Mouse (Mus musculus) hindbrain, embryonic 14.5 days (tissue): Measurements from ENCODE around the gene Slc7a1. TPM values are rescaled to one million over a fixed set of nuclear protein-coding genes. Genes with fewer than 3 reads are reported as not detected.

Source experiments
- ATAC-seq: fragments of 200-750 bp; cut with Nextera tagmentation; 2 replicates; pipeline ENCODE4 v1.8.0; 2017; ENCODE audit warnings: moderate number of reproducible peaks, mild to moderate bottlenecking, moderate TSS enrichment, moderate library complexity; ENCODE audit not compliant: low FRiP score
- DNase-seq: peaks from one replicate; pipeline ENCODE4 v3.0.0-alpha.2; 2015; ENCODE audit warnings: low spot score
- H3K27ac ChIP-seq: fragments of 300-500 bp; sonication (generic); 2 replicates; pipeline ENCODE4 v1.5.1; 2014; ENCODE audit warnings: mild to moderate bottlenecking, moderate library complexity
- H3K27me3 ChIP-seq: fragments of 300-500 bp; sonication (generic); 2 replicates; pipeline ENCODE4 v1.6.1; 2014; ENCODE audit warnings: mild to moderate bottlenecking, low read length, mixed read lengths; ENCODE audit not compliant: control insufficient read depth, insufficient read depth
- H3K36me3 ChIP-seq: fragments of 300-500 bp; sonication (generic); replicated peaks from 2 replicates; pipeline ENCODE4 v1.6.1; 2014; ENCODE audit not compliant: control insufficient read depth, insufficient read depth
- H3K4me1 ChIP-seq: fragments of 300-500 bp; sonication (generic); replicated peaks from 2 replicates; pipeline ENCODE4 v1.6.1; 2014; ENCODE audit warnings: antibody characterized with exemption, low read length, mixed read lengths; ENCODE audit not compliant: control insufficient read depth, insufficient read depth
- H3K4me2 ChIP-seq: fragments of 300-500 bp; sonication (generic); replicated peaks from 2 replicates; pipeline ENCODE4 v1.6.1; 2014; ENCODE audit warnings: mild to moderate bottlenecking, moderate library complexity
- H3K4me3 ChIP-seq: fragments of 300-500 bp; sonication (generic); replicated peaks from 2 replicates; pipeline ENCODE4 v1.5.1; 2014; ENCODE audit warnings: mild to moderate bottlenecking, low read length
- H3K9ac ChIP-seq: fragments of 300-500 bp; sonication (generic); 2 replicates; pipeline ENCODE4 v1.6.1; 2014
- H3K9me3 ChIP-seq: fragments of 300-500 bp; sonication (generic); 2 replicates; pipeline ENCODE4 v1.6.1; 2016; ENCODE audit warnings: low read length; ENCODE audit not compliant: control insufficient read depth
- WGBS: fragments of 180-500 bp; shearing (Covaris S2); extraction: QIAGEN DNeasy Blood & Tissue Kit; methylation state at CpG from one replicate; pipeline ENCODE4 v1.1.7; 2014; 5-methylcytosine and 5-hydroxymethylcytosine counted together
- polyA plus RNA-seq: library from polyadenylated mRNA; unstranded; fragments of >200 nt; fragmentation: Nextera tagmentation; extraction: Ambion mirVana; gene quantifications from 2 replicates; pipeline ENCODE4 v1.2.1, GENCODE M21; 2014

Slc7a1 gene
- polyA plus RNA-seq, 1 experiment from 2014 or later = 58.4 TPM

GRCm38 (mm10) chr5:148293346-148293745 is 106.4 kb downstream of the Slc7a1 start:
- 83% methylated on average over 7 of the region's 7 CpGs for WGBS
- Histone ChIP-seq H3K9ac (no peak overlapping the region), H3K4me2 (no peak overlapping the region), H3K36me3 (peaks cover 20% of the 10 kb centered on the region), H3K4me1 (no peaks in the 10 kb centered on the region), H3K27ac (no peak overlapping the region), H3K4me3 (no peak overlapping the region), H3K27me3 (no peaks in the 10 kb centered on the region), H3K9me3 (no peaks in the 10 kb centered on the region)
- ATAC-seq (no peak), DNase-seq (no peak)

DNA sequence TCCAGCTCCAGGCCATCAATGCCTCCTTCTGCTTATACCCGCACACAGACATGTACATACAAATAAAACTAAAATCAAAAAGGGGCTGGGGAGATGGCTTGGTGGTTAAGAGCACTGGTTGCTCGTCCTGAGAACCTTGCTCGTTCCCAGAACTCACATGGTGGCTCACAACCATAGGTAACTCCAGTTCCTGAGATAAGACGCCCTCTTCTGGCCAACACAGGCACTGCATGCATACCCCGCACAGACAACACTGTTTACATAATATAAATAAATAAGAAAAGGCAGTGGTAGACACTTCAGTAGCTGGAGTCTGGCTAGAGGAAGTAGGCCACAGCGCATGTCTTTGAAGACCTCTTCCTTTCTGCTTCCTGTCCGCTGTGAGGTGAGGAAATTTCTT is 106.8 kb downstream of the Slc7a1 start:
- H3K9me3 ChIP-seq = no peaks in the 10 kb centered on the region
- peaks cover 16% of the 10 kb centered on the region for H3K36me3 ChIP-seq
- ATAC-seq (no peak), DNase-seq (no peak)
- no peaks in the 10 kb centered on the region for H3K4me1 ChIP-seq
- H3K27me3 ChIP-seq = no peaks in the 10 kb centered on the region
- no peak overlapping the region for H3K4me3 ChIP-seq
- 77% methylated on average over 7 of the region's 7 CpGs for WGBS
- H3K27ac ChIP-seq = no peak overlapping the region
- no peak overlapping the region for H3K4me2 ChIP-seq
- H3K9ac ChIP-seq = no peak overlapping the region

DNA sequence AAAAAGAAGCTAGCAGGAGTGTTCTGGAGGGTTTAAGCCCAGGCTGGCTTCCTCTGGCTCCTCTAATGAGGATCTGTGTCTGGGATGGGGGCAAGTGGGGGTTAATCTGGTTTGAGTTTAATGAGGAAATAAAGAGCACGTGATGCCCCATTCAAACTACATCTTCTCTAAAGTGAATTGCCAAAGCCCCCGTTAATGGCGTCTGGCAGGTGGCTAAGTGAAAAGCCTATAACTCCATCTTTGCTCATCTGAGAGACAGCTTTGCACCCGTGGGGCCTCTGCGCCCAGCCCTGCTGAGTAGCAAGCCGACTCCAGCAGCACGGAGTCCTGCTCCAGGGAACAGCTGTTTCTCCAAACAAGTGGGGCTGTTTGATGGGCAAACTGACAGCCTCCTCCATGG is 109.8 kb downstream of the Slc7a1 start:
- DNase-seq (no peak), ATAC-seq (no peak)
- Histone ChIP-seq H3K27me3 (no peaks in the 10 kb centered on the region), H3K4me1 (no peaks in the 10 kb centered on the region), H3K36me3 (peaks cover 8% of the 10 kb centered on the region), H3K27ac (no peak overlapping the region), H3K4me2 (no peak overlapping the region), H3K4me3 (no peak overlapping the region), H3K9me3 (no peaks in the 10 kb centered on the region), H3K9ac (no peak overlapping the region)
- 56% methylated on average over 7 of the region's 7 CpGs for WGBS

- no peak for DNase-seq
- H3K9ac ChIP-seq = no peak overlapping the region
- no peaks in the 10 kb centered on the region for H3K27me3 ChIP-seq
- no peaks in the 10 kb centered on the region for H3K9me3 ChIP-seq
- H3K4me1 ChIP-seq = no peaks in the 10 kb centered on the region
- H3K36me3 ChIP-seq = peaks cover 8% of the 10 kb centered on the region
- H3K27ac ChIP-seq = no peak overlapping the region
- no peak overlapping the region for H3K4me3 ChIP-seq
- H3K4me2 ChIP-seq = no peak overlapping the region
- WGBS = 79% methylated on average over 18 of the region's 18 CpGs
- ATAC-seq = no peak
Observed at GRCm38 (mm10) chr5:148288804-148289203, 110.9 kb downstream of the Slc7a1 start.

DNA sequence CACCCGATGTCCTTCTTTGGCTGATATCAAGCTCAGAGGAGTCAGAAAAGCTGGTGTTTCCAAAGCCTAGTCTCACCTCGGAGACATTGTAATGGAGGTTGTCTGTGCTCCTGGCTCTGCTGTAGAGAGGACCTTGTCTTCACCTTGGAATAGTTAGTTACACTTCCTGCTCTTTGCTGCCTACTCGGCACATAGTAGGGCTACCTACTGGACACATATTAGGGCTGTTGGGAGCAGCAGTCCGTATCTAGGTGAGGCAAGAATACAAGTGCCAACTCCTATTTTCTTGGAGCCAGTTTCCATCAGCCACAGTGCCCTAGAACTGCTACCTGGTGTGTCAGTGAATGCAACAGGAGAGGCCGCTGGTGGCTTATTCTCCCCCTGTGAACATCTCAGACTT is 112.2 kb downstream of the Slc7a1 start:
- Histone ChIP-seq H3K4me1 (no peaks in the 10 kb centered on the region), H3K9ac (no peak overlapping the region), H3K27me3 (no peaks in the 10 kb centered on the region), H3K4me2 (no peak overlapping the region), H3K36me3 (peaks cover 8% of the 10 kb centered on the region), H3K4me3 (no peak overlapping the region), H3K27ac (no peak overlapping the region), H3K9me3 (no peaks in the 10 kb centered on the region)
- DNase-seq (no peak), ATAC-seq (no peak)
- 91% methylated on average over 5 of the region's 5 CpGs for WGBS

DNA sequence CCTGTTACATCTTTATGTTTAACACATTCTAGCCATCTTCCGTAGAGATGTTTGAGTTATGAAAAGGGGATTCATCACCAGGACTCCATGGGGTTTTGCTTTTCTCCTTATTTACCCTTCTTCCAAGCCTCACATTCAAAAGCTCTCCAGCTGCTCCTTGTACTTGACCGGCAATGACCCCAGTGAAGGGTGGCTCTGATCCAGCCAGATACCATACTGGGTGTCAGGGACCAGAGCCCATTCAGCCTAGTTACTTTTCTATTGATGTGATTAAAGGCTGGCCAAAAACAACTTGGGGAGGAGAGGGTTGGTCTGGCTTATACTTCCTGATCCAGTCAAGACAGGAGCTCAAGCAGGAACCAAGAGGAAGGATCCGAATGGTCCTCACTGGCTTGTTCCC is 116.1 kb downstream of the Slc7a1 start:
- Histone ChIP-seq H3K27ac (no peak overlapping the region), H3K9me3 (no peaks in the 10 kb centered on the region), H3K9ac (no peak overlapping the region), H3K36me3 (no peaks in the 10 kb centered on the region), H3K4me2 (no peak overlapping the region), H3K4me3 (no peak overlapping the region), H3K4me1 (no peaks in the 10 kb centered on the region), H3K27me3 (no peaks in the 10 kb centered on the region)
- no peak for ATAC-seq
- DNase-seq = no peak
- WGBS = 90% methylated on average over 3 of the region's 3 CpGs

DNA sequence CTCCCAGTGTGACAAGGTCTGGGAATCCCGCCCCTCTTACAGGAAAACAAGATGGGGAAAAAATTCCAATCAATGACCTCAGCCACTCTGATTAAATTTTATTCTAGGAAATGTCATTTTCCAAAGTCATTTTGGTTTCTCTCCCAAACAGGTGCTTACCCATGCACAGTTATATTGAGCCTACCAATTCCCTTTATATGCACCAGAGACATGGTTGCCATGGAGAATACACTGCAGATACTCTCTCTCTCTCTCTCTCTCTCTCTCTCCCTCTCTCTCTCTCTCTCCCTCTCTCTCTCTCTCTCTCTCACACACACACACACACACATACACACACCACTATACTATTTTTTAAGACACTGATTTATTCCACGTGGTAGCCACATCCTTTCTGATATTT is 116.5 kb downstream of the Slc7a1 start:
- H3K27ac ChIP-seq = no peak overlapping the region
- ATAC-seq = no peak

DNA sequence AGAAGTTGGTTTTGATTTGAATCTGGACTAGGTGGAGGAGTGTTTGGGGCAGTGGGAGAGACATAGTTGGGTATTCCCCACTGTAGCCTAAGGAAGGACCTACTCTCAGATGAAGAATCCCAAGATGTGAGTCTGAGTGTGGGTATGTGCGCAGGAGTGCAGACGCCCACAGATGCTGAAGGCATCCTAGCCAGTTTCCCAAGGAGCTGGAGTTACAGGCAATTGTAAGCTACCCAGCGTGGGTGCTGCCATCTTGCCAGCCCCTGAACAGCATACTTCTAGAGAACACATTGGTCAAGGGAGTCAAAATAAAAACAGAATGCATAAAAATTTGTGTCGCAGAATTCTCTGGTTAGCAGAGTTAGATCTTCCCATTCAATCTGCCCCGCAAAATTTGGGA is 117.1 kb downstream of the Slc7a1 start:
- 0 out of 2 replicates have a peak overlapping the region, but pooled peaks have one; percentile 2 for H3K27ac ChIP-seq

More for the DNA sequence above, 116.5 kb downstream of the Slc7a1 start:
- no peak for DNase-seq
- no peaks in the 10 kb centered on the region for H3K27me3 ChIP-seq
- H3K4me1 ChIP-seq = no peaks in the 10 kb centered on the region
- H3K9me3 ChIP-seq = no peaks in the 10 kb centered on the region
- WGBS = 85% methylated on average over 2 of the region's 2 CpGs
- no peak overlapping the region for H3K4me3 ChIP-seq
- no peak overlapping the region for H3K9ac ChIP-seq
- no peaks in the 10 kb centered on the region for H3K36me3 ChIP-seq
- no peak overlapping the region for H3K4me2 ChIP-seq

GRCm38 (mm10) chr5:148282093-148282492 is 117.6 kb downstream of the Slc7a1 start:
- Histone ChIP-seq H3K9ac (no peak overlapping the region), H3K27ac (no peak overlapping the region), H3K9me3 (no peaks in the 10 kb centered on the region), H3K36me3 (no peaks in the 10 kb centered on the region), H3K4me2 (no peak overlapping the region), H3K27me3 (no peaks in the 10 kb centered on the region), H3K4me3 (no peak overlapping the region), H3K4me1 (no peaks in the 10 kb centered on the region)
- DNase-seq (no peak), ATAC-seq (no peak)
- 88% methylated on average over 6 of the region's 6 CpGs for WGBS

More for the DNA sequence above, 117.1 kb downstream of the Slc7a1 start:
- Histone ChIP-seq H3K27me3 (no peaks in the 10 kb centered on the region), H3K4me3 (no peak overlapping the region), H3K9ac (no peak overlapping the region), H3K4me2 (no peak overlapping the region), H3K9me3 (no peaks in the 10 kb centered on the region), H3K4me1 (no peaks in the 10 kb centered on the region), H3K36me3 (no peaks in the 10 kb centered on the region)
- WGBS = 90% methylated on average over 5 of the region's 5 CpGs
- DNase-seq = no peak
- no peak for ATAC-seq

- DNase-seq (no peak), ATAC-seq (no peak)
- Histone ChIP-seq H3K27ac (no peak overlapping the region), H3K27me3 (no peaks in the 10 kb centered on the region), H3K4me2 (no peak overlapping the region), H3K4me3 (no peak overlapping the region), H3K4me1 (no peaks in the 10 kb centered on the region), H3K9me3 (no peaks in the 10 kb centered on the region), H3K9ac (no peak overlapping the region), H3K36me3 (no peaks in the 10 kb centered on the region)
- 84% methylated on average over 5 of the region's 5 CpGs for WGBS
Observed at GRCm38 (mm10) chr5:148280321-148280720, 119.4 kb downstream of the Slc7a1 start.
